Mouse (Mus musculus) lung, postnatal 10 days (tissue): Measurements from ENCODE around the gene Krtap12-1.
"Not testable (repeated sequence)": the region's sequence is repeated elsewhere in the genome, so short reads cannot be mapped to it uniquely, and the experiment has no call there.

ENCODE experiments used
- DNase-seq: peaks from one replicate; pipeline ENCODE4 v3.0.0; 2021

The Krtap12-1 gene

DNA sequence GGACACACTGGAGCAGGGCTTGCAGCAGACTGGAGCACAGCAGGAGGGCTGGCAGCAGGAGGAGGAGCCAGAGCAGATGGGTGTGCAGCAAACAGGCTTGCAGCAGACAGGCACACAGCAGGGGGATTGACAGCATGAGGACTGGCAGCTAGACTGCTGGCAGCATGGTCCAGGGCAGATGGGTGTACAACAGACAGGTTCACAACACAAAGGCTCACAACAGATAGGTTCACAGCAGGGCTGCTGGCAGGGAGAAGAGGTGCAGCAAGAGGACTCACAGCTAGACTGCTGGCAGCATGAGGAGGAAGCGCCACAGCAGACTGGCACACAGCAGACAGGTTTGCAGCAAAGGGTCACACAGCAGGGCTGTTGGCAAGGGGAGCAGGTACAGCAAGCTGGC is 30.3 kb downstream of the Krtap12-1 start:
- DNase-seq = not testable (repeated sequence)

DNA sequence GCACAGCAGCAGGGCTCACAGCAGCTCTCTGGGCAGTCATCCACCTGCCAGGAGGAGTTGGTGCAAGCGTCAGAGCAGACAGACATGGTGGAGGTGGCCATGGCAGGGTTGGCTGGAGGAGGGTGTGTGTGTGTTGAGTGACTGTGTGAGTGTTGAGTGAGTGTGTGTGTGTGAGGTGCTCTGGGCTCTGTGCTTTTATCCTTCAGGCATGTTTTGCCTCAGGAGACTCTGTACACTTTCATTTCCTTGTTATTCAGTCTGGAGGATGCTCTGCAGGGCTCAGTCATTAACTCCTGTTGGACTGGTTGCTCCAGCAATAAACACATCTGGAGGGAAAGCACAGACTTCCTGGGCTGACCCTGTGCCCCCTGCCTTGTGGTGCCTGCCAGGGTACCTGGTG is 30.9 kb downstream of the Krtap12-1 start, which contains the start of gene Gm9736:
Gene Gm9736 (minus strand): TSS at position 101 of the 400 bp plus-strand sequence.
- DNase-seq = not testable (repeated sequence)

DNA sequence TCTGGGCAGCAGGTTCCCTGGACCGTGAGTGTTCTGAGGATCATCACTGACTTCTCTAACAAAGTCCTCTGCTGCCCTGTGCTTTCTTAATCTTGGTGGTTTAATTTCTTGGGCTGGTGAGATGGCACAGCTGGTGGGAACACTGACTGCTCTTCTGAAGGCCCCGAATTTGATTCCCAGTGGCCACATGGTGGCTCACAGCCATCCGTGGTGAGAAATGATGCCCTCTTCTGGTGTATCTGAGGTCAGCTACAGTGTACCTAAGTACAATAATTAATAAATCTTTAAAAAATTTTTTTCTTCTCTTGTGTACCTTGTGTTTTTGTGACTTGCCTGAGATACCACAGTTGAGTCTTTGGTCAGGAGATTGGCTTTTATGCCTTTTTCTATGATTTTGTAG is 31.9 kb downstream of the Krtap12-1 start:
- DNase-seq = not testable (repeated sequence)

DNA sequence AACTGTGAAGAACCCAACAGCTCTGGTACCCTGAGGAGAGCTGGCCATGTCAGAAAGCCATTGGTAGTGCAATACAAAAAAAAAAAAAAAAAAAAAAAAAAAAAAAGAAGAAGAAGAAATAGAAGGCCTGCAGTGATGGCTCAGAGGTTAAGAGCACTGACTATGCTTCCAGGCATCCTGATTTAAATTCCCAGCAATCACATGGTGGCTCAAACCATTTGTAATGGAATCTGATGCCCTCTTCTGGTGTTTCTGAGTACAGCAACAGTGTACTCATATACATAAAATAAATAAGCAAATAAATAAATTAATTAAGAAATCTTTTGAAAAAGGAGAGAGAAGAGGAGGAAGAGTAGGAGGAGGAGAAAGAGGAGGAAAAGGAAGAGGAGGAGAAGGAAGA is 33.0 kb downstream of the Krtap12-1 start:
- no peak for DNase-seq

DNA sequence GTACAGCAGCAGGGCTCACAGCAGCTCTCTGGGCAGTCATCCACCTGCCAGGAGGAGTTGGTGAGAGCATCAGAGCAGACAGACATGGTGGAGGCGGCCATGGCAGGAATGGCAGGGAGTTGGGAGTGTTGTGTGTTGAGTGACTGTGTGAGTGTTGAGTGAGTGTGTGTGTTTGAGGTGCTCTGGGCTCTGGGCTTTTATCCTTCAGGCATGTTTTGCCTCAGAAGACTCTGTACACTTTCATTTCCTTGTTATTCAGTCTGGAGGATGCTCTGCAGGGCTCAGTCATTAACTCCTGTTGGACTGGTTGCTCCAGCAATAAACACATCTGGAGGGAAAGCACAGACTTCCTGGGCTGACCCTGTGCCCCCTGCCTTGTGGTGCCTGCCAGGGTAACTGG is 39.2 kb downstream of the Krtap12-1 start, which contains the start of gene Gm3233:
Gene Gm3233 (minus strand): TSS at position 101 of the 400 bp plus-strand sequence.
- not testable (repeated sequence) for DNase-seq

DNA sequence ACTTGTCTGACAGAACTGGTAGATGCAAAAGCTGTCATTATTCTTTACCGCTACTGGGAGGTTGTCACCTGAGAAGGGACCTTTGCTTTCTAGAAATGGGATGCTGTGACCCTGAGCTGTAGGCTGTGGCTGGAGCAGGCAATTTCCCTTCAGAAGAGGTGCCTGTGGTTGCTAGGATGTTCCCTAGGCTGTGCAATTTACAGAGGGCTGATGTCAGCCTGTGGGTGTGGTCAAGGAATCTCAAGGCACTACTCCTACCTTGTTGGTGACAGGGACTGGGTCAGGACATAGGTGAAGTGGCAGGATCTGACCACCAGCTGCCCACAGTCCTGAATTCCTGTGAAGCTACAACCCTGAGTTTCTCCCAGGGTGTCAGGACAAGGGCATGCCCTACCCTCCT is 49.3 kb downstream of the Krtap12-1 start:
- DNase-seq = no peak
